Mouse (Mus musculus) ES-E14 (cell line): ENCODE measurements around the gene Dscam. TPM values are rescaled to one million over a fixed set of nuclear protein-coding genes. Genes with fewer than 3 reads are reported as not detected.

ENCODE experiments used
- DNase-seq: peaks from one replicate; pipeline ENCODE4 v3.0.0-alpha.2; 2013; ENCODE audit warnings: low read depth, low spot score
- H3K27ac ChIP-seq: 2 replicates; pipeline ENCODE4 v1.5.1; 2012; ENCODE audit warnings: low read depth, mild to moderate bottlenecking, low read length, moderate library complexity, mixed read lengths; ENCODE audit not compliant: poor library complexity, insufficient read depth, severe bottlenecking
- H3K36me3 ChIP-seq: 2 replicates; pipeline ENCODE4 v1.6.1; 2012; ENCODE audit warnings: mild to moderate bottlenecking, low read length, moderate library complexity, mixed read lengths; ENCODE audit not compliant: control insufficient read depth, poor library complexity, insufficient read depth, severe bottlenecking
- H3K4me1 ChIP-seq, 2 experiments: fragments of 150-350 bp in 1 of 2; sonication (generic) in 1 of 2; 2 replicates each; pipeline ENCODE4 v1.6.1; 2012; ENCODE audit warnings: low read length in 2 of 2, mild to moderate bottlenecking in 1 of 2, mixed read lengths in 1 of 2; ENCODE audit not compliant: control insufficient read depth in 2 of 2, insufficient read depth in 2 of 2, poor library complexity in 1 of 2
- H3K4me3 ChIP-seq, 2 experiments: fragments of 150-350 bp in 1 of 2; sonication (generic) in 1 of 2; 2 replicates each; pipeline ENCODE4 v1.5.1; 2012; ENCODE audit warnings: low read length in 2 of 2, low read depth in 1 of 2, mild to moderate bottlenecking in 1 of 2, mixed read lengths in 1 of 2; ENCODE audit not compliant: insufficient read depth in 1 of 2, poor library complexity in 1 of 2, severe bottlenecking in 1 of 2
- H3K9ac ChIP-seq: 2 replicates; pipeline ENCODE4 v1.6.1; 2012; ENCODE audit warnings: low read depth, mild to moderate bottlenecking, low read length, mixed read lengths; ENCODE audit not compliant: poor library complexity, insufficient read depth, severe bottlenecking
- H3K9me3 ChIP-seq: fragments of 150-350 bp; sonication (generic); 2 replicates; pipeline ENCODE4 v1.6.1; 2012; ENCODE audit warnings: low read depth, mild to moderate bottlenecking, low read length; ENCODE audit not compliant: control insufficient read depth, insufficient read depth
- CHD2 ChIP-seq: IDR thresholded peaks from 2 replicates; pipeline ENCODE4 v1.6.1; 2014; ENCODE audit warnings: mild to moderate bottlenecking, low read depth, low read length, inconsistent platforms
- HCFC1 ChIP-seq: IDR thresholded peaks from 2 replicates; pipeline ENCODE4 v1.6.1; 2012; ENCODE audit warnings: low read length, inconsistent platforms, borderline replicate concordance; ENCODE audit not compliant: insufficient read depth
- MAFK ChIP-seq: IDR thresholded peaks from 2 replicates; pipeline ENCODE4 v1.6.1; 2014; ENCODE audit warnings: mild to moderate bottlenecking, low read depth, low read length, inconsistent platforms; ENCODE audit not compliant: insufficient read depth
- ZC3H11A ChIP-seq: IDR thresholded peaks from 2 replicates; pipeline ENCODE4 v1.6.1; 2012; ENCODE audit warnings: low read depth, mild to moderate bottlenecking, inconsistent platforms, low read length, borderline replicate concordance
- ZNF384 ChIP-seq: IDR thresholded peaks from 2 replicates; pipeline ENCODE4 v1.6.1; 2012; ENCODE audit warnings: low read depth, low read length, inconsistent platforms
- in situ Hi-C, 2 experiments: fragments of 600-800 bp; cut with MboI; formaldehyde crosslinking; loops; one replicate each; pipeline ENCODE4 v1.15.1; 2025; ENCODE audit warnings: low sequenced_read_pairs in 2 of 2, inconsistent platforms in 1 of 2; ENCODE audit not compliant: unreplicated experiment in 2 of 2
- total RNA-seq: library from RNA; depleted of rRNA; stranded (reverse); fragments of 300-350 nt; gene quantifications from 2 replicates; pipeline ENCODE4 v1.2.3, GENCODE M21; 2012

Gene Dscam
- total RNA-seq, 1 experiment, result 0.04 TPM

GRCm38 (mm10) chr16:96742475-96743255 lies 427.9 kb downstream of the Dscam start:
- no peak for DNase-seq
- no peak overlapping the region for H3K27ac ChIP-seq
- in situ Hi-C loops, result no loop called here

GRCm38 (mm10) chr16:96741336-96741735 lies 429.2 kb downstream of the Dscam start:
- H3K36me3 ChIP-seq, result no peaks in the 10 kb centered on the region
- H3K4me3 ChIP-seq, result no peak overlapping the region
- no peaks in the 10 kb centered on the region for H3K9me3 ChIP-seq
- H3K4me1 ChIP-seq, result no peaks in the 10 kb centered on the region
- in situ Hi-C loops, result no loop called here
- no peak overlapping the region for H3K9ac ChIP-seq
- DNase-seq, result no peak
- no peak overlapping the region for H3K27ac ChIP-seq
- TF ChIP-seq MAFK, result no peak

More at GRCm38 (mm10) chr16:96742475-96743255, 427.9 kb downstream of the Dscam start:
- no peak for TF ChIP-seq ZNF384
- no peak for TF ChIP-seq ZC3H11A
- TF ChIP-seq MAFK, result no peak
- no peak for TF ChIP-seq HCFC1
- no peak for TF ChIP-seq CHD2
- Histone ChIP-seq H3K9ac (no peak overlapping the region), H3K4me1 (no peaks in the 10 kb centered on the region), H3K9me3 (no peaks in the 10 kb centered on the region), H3K36me3 (no peaks in the 10 kb centered on the region), H3K4me3 (no peak overlapping the region)

GRCm38 (mm10) chr16:96740073-96741055 lies 430.2 kb downstream of the Dscam start:
- DNase-seq, result no peak
- Histone ChIP-seq H3K4me1 (no peaks in the 10 kb centered on the region), H3K9me3 (no peaks in the 10 kb centered on the region), H3K9ac (no peak overlapping the region), H3K27ac (no peak overlapping the region), H3K4me3 (no peak overlapping the region), H3K36me3 (no peaks in the 10 kb centered on the region)
- no peak for TF ChIP-seq HCFC1
- TF ChIP-seq ZNF384, result no peak
- no peak for TF ChIP-seq MAFK
- TF ChIP-seq CHD2, result no peak
- TF ChIP-seq ZC3H11A, result no peak
- in situ Hi-C loops, result no loop called here

- TF ChIP-seq ZC3H11A (no peak), CHD2 (no peak), MAFK (no peak), HCFC1 (no peak), ZNF384 (no peak)
- H3K4me3 ChIP-seq, result no peak overlapping the region
- H3K4me1 ChIP-seq, result no peaks in the 10 kb centered on the region
- H3K36me3 ChIP-seq, result no peaks in the 10 kb centered on the region
- DNase-seq, result no peak
- no peak overlapping the region for H3K27ac ChIP-seq
- no peaks in the 10 kb centered on the region for H3K9me3 ChIP-seq
- H3K9ac ChIP-seq, result no peak overlapping the region
- in situ Hi-C loops, result no loop called here
Observed at GRCm38 (mm10) chr16:96736501-96736900, 434.1 kb downstream of the Dscam start.
